Mouse (Mus musculus) stomach, embryonic 15.5 days (tissue): ENCODE results near the gene Pde4d. TPM values are rescaled to one million over a fixed set of nuclear protein-coding genes. Genes with fewer than 3 reads are reported as not detected.

Experiments used
- ATAC-seq: fragments of 200-750 bp; cut with Nextera tagmentation; 2 replicates; pipeline ENCODE4 v1.8.0; 2017; ENCODE audit warnings: low read depth, moderate number of reproducible peaks, moderate TSS enrichment; ENCODE audit not compliant: insufficient read depth, low FRiP score
- H3K27ac ChIP-seq: fragments of 300-500 bp; sonication (generic); 2 replicates; pipeline ENCODE4 v1.5.1; 2015; ENCODE audit warnings: mild to moderate bottlenecking, inconsistent platforms
- H3K27me3 ChIP-seq: fragments of 300-500 bp; sonication (generic); replicated peaks from 2 replicates; pipeline ENCODE4 v1.6.1; 2015; ENCODE audit warnings: inconsistent platforms
- H3K36me3 ChIP-seq: fragments of 300-500 bp; sonication (generic); 2 replicates; pipeline ENCODE4 v1.6.1; 2015; ENCODE audit warnings: inconsistent platforms
- H3K4me1 ChIP-seq: fragments of 300-500 bp; sonication (generic); 2 replicates; pipeline ENCODE4 v1.6.1; 2015; ENCODE audit warnings: inconsistent platforms
- H3K4me2 ChIP-seq: fragments of 300-500 bp; sonication (generic); 2 replicates; pipeline ENCODE4 v1.6.1; 2015; ENCODE audit warnings: mild to moderate bottlenecking, inconsistent platforms
- H3K4me3 ChIP-seq: fragments of 300-500 bp; sonication (generic); replicated peaks from 2 replicates; pipeline ENCODE4 v1.5.1; 2015; ENCODE audit warnings: inconsistent platforms
- H3K9ac ChIP-seq: fragments of 300-500 bp; sonication (generic); 2 replicates; pipeline ENCODE4 v1.6.1; 2015; ENCODE audit warnings: inconsistent platforms
- H3K9me3 ChIP-seq: fragments of 300-500 bp; sonication (generic); 2 replicates; pipeline ENCODE4 v1.6.1; 2016; ENCODE audit warnings: inconsistent platforms
- WGBS: fragments of 180-500 bp; shearing (Covaris S2); methylation state at CpG from one replicate; pipeline ENCODE4 v1.1.7; 2015; 5-methylcytosine and 5-hydroxymethylcytosine counted together
- polyA plus RNA-seq: library from polyadenylated mRNA; unstranded; fragments of >200 nt; fragmentation: Nextera tagmentation; extraction: Ambion mirVana; gene quantifications from 2 replicates; pipeline ENCODE4 v1.2.1, GENCODE M21; 2015

Pde4d gene
- polyA plus RNA-seq, 1 experiment from 2014 or later: 22.8 TPM

- WGBS: 66% methylated on average over 3 of the region's 3 CpGs
- Histone ChIP-seq H3K9me3 (no peaks in the 10 kb centered on the region), H3K27me3 (no peaks in the 10 kb centered on the region), H3K27ac (no peak overlapping the region), H3K4me1 (no peaks in the 10 kb centered on the region), H3K4me3 (no peak overlapping the region), H3K4me2 (no peak overlapping the region), H3K9ac (no peak overlapping the region), H3K36me3 (no peaks in the 10 kb centered on the region)
- ATAC-seq: no peak
These were observed 1084.2 kb downstream of the Pde4d start for GRCm38 (mm10) chr13:109533838-109534523.

- Histone ChIP-seq H3K9ac (no peak overlapping the region), H3K4me3 (no peak overlapping the region), H3K36me3 (no peaks in the 10 kb centered on the region), H3K4me1 (no peaks in the 10 kb centered on the region), H3K4me2 (no peak overlapping the region), H3K27ac (no peak overlapping the region), H3K9me3 (no peaks in the 10 kb centered on the region), H3K27me3 (no peaks in the 10 kb centered on the region)
- 55% methylated on average over 5 of the region's 5 CpGs for WGBS
- ATAC-seq: no peak
These were observed 1085.0 kb downstream of the Pde4d start for GRCm38 (mm10) chr13:109534709-109535284.

GRCm38 (mm10) chr13:109536636-109537035 lies 1086.9 kb downstream of the Pde4d start:
- 59% methylated on average over 4 of the region's 4 CpGs for WGBS
- no peaks in the 10 kb centered on the region for H3K27me3 ChIP-seq
- no peaks in the 10 kb centered on the region for H3K9me3 ChIP-seq
- H3K4me1 ChIP-seq: no peaks in the 10 kb centered on the region
- H3K4me3 ChIP-seq: no peak overlapping the region
- ATAC-seq: no peak
- H3K36me3 ChIP-seq: no peaks in the 10 kb centered on the region
- no peak overlapping the region for H3K27ac ChIP-seq
- no peak overlapping the region for H3K4me2 ChIP-seq
- H3K9ac ChIP-seq: no peak overlapping the region

DNA sequence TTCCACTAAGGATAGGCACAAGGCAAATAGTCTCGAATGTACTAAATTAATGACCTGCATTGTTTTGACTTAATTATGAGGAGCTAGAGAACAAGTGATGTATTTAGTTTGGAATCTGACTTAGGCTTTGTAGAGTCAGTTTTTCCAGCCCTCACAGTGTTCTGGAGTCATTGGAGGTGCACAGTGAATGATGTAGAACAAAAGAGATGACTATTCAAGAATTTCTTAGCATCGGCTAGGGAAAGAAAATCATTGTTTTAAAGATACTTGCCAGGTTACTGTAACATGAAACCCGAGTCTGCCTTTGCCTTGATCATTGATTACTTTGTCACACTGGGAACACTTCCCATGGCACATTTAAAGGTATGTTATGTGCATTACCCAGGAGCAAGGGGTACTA lies 1089.6 kb downstream of the Pde4d start:
- H3K9ac ChIP-seq: no peak overlapping the region
- no peak overlapping the region for H3K4me2 ChIP-seq
- no peaks in the 10 kb centered on the region for H3K9me3 ChIP-seq
- WGBS: 46% methylated on average over 3 of the region's 3 CpGs
- no peak overlapping the region for H3K27ac ChIP-seq
- H3K27me3 ChIP-seq: no peaks in the 10 kb centered on the region
- ATAC-seq: no peak
- H3K4me1 ChIP-seq: no peaks in the 10 kb centered on the region
- no peaks in the 10 kb centered on the region for H3K36me3 ChIP-seq
- H3K4me3 ChIP-seq: no peak overlapping the region

DNA sequence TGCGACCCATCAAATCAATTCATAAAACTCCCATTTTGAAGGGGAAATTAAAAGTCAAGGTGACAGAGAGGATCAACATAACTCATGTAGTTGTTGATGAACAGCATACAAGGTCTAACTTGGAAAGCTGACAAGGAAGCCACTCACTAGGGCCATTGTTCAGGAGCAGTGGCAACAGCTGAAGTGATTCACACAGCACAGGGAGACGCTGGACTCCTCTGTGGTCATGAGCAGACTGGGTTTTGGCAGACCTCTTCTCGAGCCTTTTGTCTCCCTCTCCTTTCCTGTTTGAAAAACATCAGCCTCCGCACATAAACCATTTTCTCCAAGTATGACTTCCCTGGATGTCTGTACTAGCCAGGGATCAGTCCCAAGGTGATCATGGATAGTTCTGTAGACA lies 1094.9 kb downstream of the Pde4d start:
- no peak overlapping the region for H3K4me3 ChIP-seq
- H3K27ac ChIP-seq: no peak overlapping the region
- H3K9me3 ChIP-seq: no peaks in the 10 kb centered on the region
- ATAC-seq: no peak
- 70% methylated on average over 4 of the region's 4 CpGs for WGBS
- H3K4me2 ChIP-seq: no peak overlapping the region
- H3K36me3 ChIP-seq: no peaks in the 10 kb centered on the region
- no peak overlapping the region for H3K9ac ChIP-seq
- H3K4me1 ChIP-seq: no peaks in the 10 kb centered on the region
- no peaks in the 10 kb centered on the region for H3K27me3 ChIP-seq

DNA sequence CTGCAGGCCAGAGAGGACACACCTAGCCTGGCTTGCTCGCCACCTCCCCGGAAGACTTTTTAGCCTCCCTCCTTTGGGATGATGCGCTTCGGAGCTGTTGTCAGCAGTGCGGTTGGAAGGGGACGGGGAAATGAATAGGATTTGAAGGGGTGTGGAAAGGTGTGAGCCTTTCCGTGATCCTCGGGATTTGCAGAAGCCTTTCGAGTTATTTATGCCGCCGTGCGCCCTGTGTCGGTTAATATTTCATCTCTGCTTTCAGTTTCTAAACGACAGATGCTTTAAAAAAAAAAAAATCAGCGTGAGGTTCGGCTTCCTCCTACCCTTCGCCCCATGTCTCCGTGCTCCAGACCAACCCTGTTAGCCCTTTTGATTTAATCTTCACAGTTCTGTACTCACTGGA lies 1096.6 kb downstream of the Pde4d start:
- Histone ChIP-seq H3K9me3 (no peaks in the 10 kb centered on the region), H3K4me1 (no peaks in the 10 kb centered on the region), H3K27me3 (no peaks in the 10 kb centered on the region), H3K9ac (no peak overlapping the region), H3K27ac (no peak overlapping the region), H3K4me2 (peak overlapping the region; percentile 21; the same call in 1 of the 2 replicates), H3K36me3 (no peaks in the 10 kb centered on the region), H3K4me3 (no peak overlapping the region)
- no peak for ATAC-seq
- 68% methylated on average over 18 of the region's 18 CpGs for WGBS

DNA sequence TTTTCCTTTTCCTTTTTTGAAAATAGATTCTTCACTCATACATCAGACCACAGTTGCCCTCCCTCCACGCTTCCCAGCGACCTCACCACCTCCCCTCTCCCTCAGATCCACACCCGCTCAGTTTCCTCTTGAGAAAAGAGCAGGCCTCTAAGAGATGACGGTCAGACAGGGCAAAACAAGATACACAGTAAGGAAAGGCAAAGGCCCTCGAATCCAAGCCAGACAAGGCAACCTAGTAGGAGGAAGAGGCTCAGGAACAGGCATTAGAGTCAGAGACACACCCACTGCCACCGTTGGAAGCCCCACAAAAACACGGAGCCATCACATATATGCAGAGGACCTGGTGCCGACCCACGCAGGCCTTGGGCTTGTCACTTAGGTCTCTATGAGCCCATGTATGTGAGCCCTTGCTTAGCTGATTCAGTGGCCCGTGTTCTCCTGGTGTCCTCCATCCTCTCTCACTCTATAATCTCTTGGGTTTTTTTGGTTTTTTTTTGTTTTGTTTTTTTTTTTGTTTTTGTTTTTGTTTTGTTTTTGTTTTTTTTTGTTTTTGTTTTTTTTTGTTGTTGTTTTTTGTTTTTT lies 1097.3 kb downstream of the Pde4d start:
- H3K4me2 ChIP-seq: no peak overlapping the region
- no peak overlapping the region for H3K4me3 ChIP-seq
- H3K4me1 ChIP-seq: no peaks in the 10 kb centered on the region
- no peak overlapping the region for H3K27ac ChIP-seq
- ATAC-seq: no peak
- no peak overlapping the region for H3K9ac ChIP-seq
- WGBS: 80% methylated on average over 10 of the region's 10 CpGs
- no peaks in the 10 kb centered on the region for H3K9me3 ChIP-seq
- H3K36me3 ChIP-seq: no peaks in the 10 kb centered on the region
- H3K27me3 ChIP-seq: no peaks in the 10 kb centered on the region

- Histone ChIP-seq H3K27me3 (no peaks in the 10 kb centered on the region), H3K9me3 (no peaks in the 10 kb centered on the region), H3K9ac (no peak overlapping the region), H3K36me3 (no peaks in the 10 kb centered on the region), H3K4me1 (no peaks in the 10 kb centered on the region), H3K4me3 (no peak overlapping the region), H3K27ac (no peak overlapping the region), H3K4me2 (no peak overlapping the region)
- 24% methylated on average over 6 of the region's 6 CpGs for WGBS
- ATAC-seq: peak; percentile 56; the same call in 1 of the 2 replicates
These were observed 1098.0 kb downstream of the Pde4d start for GRCm38 (mm10) chr13:109547700-109548099.

- no peak overlapping the region for H3K27ac ChIP-seq
- H3K4me3 ChIP-seq: no peak overlapping the region
- ATAC-seq: no peak
- no peaks in the 10 kb centered on the region for H3K27me3 ChIP-seq
- no peaks in the 10 kb centered on the region for H3K9me3 ChIP-seq
- no peaks in the 10 kb centered on the region for H3K4me1 ChIP-seq
- WGBS: 64% methylated on average over 5 of the region's 5 CpGs
- H3K36me3 ChIP-seq: no peaks in the 10 kb centered on the region
- H3K9ac ChIP-seq: no peak overlapping the region
- no peak overlapping the region for H3K4me2 ChIP-seq
These were observed 1098.5 kb downstream of the Pde4d start for GRCm38 (mm10) chr13:109548263-109548662.

GRCm38 (mm10) chr13:109548771-109549555 lies 1099.2 kb downstream of the Pde4d start:
- ATAC-seq: no peak
- H3K27ac ChIP-seq: no peak overlapping the region
- H3K4me3 ChIP-seq: no peak overlapping the region
- no peaks in the 10 kb centered on the region for H3K27me3 ChIP-seq
- H3K4me2 ChIP-seq: no peak overlapping the region
- no peaks in the 10 kb centered on the region for H3K9me3 ChIP-seq
- H3K9ac ChIP-seq: no peak overlapping the region
- no peaks in the 10 kb centered on the region for H3K36me3 ChIP-seq
- H3K4me1 ChIP-seq: no peaks in the 10 kb centered on the region
- 85% methylated on average over 11 of the region's 11 CpGs for WGBS

- Histone ChIP-seq H3K27ac (no peak overlapping the region), H3K4me1 (no peaks in the 10 kb centered on the region), H3K36me3 (no peaks in the 10 kb centered on the region), H3K4me3 (no peak overlapping the region), H3K27me3 (no peaks in the 10 kb centered on the region), H3K9me3 (no peaks in the 10 kb centered on the region), H3K4me2 (no peak overlapping the region), H3K9ac (no peak overlapping the region)
- no peak for ATAC-seq
- WGBS: 76% methylated on average over 3 of the region's 3 CpGs
These were observed 1102.1 kb downstream of the Pde4d start for GRCm38 (mm10) chr13:109551836-109552235.

DNA sequence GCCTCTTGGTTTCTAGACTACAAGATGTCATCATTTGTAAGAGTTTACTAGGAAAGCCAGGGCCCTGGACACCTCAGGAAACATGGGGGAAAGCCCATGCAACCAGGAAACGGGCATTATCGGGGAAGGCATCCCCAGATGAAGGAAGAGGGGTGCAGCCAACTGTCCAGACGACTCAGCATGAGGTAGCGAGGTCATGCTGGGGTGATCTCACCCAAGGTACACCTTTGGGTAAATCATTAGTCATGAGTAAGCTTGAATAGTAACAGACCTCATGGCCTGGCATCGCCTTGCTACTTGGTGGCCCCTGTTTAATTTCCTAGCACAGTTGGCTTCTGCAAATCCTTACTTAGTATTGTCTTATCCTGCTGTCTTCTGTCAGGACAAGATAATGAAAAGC lies 1105.8 kb downstream of the Pde4d start:
- Histone ChIP-seq H3K4me1 (no peaks in the 10 kb centered on the region), H3K4me2 (no peak overlapping the region), H3K9ac (no peak overlapping the region), H3K9me3 (no peaks in the 10 kb centered on the region), H3K27ac (no peak overlapping the region), H3K36me3 (no peaks in the 10 kb centered on the region), H3K4me3 (no peak overlapping the region), H3K27me3 (no peaks in the 10 kb centered on the region)
- WGBS: 73% methylated on average over 5 of the region's 5 CpGs
- no peak for ATAC-seq
